Mouse (Mus musculus) erythroblast, adult 5-6 weeks (primary cell): Measurements from ENCODE around the gene Psmc3ip. TPM values are rescaled to one million over a fixed set of nuclear protein-coding genes. Genes with fewer than 3 reads are reported as not detected.
"Not testable (repeated sequence)": the region's sequence is repeated elsewhere in the genome, so short reads cannot be mapped to it uniquely, and the experiment has no call there.

Source experiments
- ATAC-seq: replicated peaks from 2 replicates; pipeline ENCODE4 v1.8.0; 2016; ENCODE audit warnings: moderate number of reproducible peaks, mild to moderate bottlenecking, moderate TSS enrichment, inconsistent platforms; ENCODE audit not compliant: poor library complexity, low FRiP score, severe bottlenecking
- total RNA-seq, 2 experiments: library from RNA; stranded (forward) in 1 of 2; stranded (reverse) in 1 of 2; fragments of 150-400 nt in 1 of 2; fragments of 200-764, 138-1000 nt in 1 of 2; gene quantifications; 2 replicates each; pipeline versions ENCODE4 v1.2.3 to v1.2.4; 2015 to 2017; ENCODE audit warnings: low replicate concordance in 2 of 2

The Psmc3ip gene
- total RNA-seq (2015; ENCODE audit: low replicate concordance), result 2.7 and 4.4 TPM in 2 replicates
- total RNA-seq (2017; ENCODE audit: low replicate concordance), result 4.1 and 13.7 TPM in 2 replicates

DNA sequence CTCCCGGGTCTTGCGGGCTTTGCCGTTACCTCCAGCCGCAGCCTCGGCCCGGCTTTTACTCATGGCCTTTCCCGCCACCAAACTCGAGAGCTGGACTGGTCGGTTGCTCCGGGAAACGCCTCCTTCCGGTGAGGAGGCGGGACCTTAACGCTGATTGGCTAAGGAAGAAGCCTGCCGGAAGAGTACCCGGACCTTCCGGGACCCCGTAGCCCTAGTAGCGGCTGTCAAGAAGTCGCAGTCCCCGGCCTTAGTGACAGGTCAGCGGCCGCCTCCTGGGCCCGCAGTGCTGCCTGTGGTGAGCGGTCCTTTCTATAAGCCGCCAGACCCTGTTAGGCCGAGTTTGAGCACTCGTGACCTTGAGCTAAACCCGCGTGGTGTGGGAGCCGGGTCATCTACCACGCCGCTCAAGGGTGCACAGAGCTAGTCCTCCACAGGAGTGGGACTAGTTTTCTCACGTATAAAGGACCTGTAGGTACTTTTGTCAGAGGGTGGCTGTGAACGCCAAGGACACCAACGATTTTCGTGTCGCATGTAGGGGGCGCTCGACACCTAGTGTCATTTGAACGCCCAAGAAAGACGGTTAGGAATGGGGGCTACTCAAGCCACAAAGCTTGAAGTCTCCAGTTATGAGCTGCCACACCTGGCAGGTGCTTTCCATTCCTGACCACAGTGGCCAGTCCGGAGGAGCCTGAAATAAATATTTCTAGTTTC is at the start of gene Psmc3ip:
Gene Psmc3ip, minus strand, starts transcription at position 123 of the 711 bp plus-strand sequence.
- ATAC-seq, result peak; percentile 95

DNA sequence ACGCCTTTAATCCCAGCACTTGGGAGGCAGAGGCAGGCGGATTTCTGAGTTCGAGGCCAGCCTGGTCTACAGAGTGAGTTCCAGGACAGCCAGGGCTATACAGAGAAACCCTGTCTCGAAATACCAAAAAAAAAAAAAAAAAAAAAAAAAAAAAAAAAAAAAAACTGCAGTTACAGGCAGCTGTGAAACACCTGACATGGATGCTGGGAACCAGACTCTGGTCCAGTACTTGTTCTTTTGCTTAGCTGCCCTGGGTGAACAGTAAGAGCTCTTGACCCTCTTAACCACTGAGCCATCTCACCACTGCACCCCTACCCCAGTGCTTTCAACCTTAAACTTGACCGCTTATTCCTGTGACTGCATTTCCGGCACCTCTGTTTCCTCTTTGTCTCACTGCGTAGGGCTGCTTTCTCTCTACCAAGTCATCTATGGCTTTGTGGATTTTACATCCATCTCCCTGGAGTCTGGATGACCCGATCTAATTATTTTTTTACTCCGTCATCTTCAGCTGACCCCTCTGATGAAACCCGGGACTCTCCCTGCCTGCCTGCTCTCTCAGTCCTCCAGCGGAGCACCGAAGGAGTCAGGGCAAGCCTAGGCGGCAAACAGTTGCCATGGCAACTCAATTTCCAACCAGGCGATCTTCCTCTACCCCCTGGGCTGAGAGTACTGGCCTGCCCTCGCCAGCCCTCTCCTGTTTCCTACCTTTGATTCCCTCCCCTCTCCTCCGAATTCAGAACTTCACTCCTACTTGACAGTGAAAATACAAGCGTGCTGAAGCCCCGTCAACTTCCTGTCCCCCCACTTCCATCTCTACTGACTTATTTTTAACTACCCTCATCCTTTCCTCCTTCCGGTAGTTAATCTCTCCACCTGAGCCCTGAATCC is 48.3 kb upstream of the Psmc3ip start:
- ATAC-seq, result no peak

DNA sequence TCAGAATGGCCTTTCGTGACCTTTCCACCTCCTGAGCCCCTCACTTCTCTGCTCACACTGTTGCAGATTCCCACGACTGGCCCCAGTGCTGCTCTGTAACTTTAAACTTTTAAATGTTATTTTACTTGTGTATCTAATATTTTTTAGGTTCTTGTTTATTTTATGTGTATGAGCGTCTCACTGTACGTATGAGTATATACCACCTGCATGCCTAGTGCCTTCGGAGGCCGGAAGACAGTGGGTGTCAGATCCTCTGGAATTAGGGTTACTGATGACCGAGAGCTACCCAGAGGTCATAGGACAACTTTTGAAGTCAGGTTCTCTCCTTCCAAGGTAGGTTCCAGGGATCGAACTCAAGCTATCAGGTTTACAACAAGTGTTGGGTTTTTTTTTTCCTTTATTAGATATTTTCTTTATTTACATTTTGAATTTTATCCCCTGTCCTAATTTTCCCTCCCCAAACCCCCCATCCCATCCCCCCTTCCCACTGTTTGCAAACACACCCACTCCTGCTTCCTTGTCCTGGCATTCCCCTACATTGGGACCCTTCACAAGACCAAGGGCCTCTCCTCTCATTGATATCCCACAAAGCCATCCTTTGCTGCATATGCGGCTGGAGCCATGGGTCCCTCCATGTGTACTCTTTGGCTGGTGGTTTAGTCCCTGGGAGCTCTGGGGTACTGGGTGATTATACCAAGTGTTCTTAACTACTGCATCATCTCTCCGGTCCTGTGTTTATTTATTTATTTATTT is 47.2 kb upstream of the Psmc3ip start:
- no peak for ATAC-seq

DNA sequence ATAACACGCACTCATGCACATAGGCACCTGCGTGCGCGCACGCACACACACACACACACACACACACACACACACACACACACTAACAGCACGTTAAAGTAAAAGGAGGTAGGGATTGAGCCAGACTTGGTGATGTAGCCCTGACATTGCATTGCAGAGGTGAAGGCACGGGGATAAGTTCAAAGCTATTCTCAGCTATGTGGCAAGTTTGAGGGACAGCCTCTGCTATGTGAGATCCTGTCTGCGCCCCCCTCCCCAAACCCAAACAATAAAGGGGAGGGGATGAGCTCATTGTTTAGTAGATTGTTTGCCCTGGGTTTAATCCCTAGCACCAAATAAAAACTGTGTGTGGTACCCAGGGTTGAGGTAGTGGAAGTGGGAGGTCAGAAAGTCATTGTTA is 45.9 kb upstream of the Psmc3ip start:
- no peak for ATAC-seq

DNA sequence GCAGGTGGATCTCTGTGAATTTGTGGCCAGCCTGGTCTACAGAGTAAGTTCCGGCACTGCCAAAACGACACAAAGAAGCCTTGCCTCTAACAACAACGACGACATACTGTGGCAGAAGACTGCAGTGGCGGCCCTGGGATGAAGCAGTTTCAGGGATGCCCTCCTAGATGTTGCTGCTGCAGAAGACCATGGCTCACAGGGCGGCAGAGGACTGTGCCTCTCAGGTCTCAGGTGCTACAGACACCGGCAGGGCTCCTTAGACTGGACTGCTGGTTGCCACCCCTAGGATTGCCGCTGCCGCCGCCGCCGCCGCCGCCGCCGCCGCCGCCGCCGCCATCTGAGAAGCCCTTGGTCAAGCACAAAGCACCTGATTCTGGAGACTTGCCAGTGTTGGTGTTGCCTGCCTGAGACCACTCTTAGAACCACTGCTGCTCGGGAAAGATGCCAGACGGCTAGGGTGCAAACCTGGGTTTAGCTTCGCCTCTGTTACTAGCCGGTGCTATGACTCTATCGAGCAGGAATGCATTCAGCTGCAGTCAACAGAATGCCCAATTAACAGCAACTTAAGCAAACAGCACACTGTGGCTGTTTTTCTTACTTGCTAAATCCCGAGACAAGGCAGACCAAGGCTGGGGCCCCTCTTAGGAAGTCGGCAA is 45.1 kb upstream of the Psmc3ip start:
- ATAC-seq, result no peak

DNA sequence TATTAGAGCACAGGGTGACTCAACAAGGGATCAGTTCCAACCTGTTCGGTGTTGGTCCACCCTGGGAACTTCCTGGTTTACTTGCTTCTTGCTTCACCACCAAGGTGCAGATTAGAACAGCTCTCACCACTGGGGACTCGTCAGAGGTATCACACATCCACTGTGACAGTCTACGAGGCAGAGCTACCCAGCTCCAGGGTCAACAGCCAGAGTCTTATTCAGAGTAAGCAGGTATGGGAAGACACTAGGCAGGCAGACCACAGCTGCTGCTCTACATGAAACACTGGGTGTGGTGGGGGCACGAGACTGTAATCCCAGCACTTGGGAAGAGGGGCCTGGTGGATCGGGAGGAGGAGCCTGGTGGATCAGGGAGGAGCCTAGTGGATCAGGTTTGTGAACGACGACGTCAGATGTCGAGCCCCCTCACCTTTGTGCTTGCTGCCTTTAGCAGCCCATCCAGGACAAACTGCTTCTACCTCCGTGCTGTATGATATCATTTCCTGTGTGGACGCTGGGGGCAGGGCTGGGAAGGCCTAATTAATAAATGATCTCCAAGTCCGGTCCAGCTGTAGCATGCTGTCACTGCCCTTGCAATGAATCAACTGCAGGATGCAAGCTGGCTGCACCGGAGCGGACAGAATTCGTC is 43.4 kb upstream of the Psmc3ip start:
- ATAC-seq, result no peak

DNA sequence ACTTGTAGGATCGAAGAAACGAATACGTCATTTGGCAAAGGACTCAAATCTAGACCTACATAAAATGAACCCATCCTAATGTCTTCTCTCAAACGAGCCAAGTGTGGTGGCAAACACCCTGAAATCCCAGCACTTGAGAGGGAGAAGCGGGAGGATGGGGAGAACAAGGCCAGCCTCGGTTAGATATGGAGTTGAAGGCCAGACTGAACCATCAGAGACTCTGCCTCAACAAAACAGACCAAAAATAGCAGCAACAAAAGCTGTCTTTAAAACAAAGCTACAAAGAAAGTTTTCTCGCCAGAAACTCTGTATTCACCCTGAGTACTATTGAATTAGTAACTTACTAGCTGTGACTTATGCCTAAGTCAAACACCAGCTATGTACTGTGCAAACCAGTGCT is 41.8 kb upstream of the Psmc3ip start:
- no peak for ATAC-seq

DNA sequence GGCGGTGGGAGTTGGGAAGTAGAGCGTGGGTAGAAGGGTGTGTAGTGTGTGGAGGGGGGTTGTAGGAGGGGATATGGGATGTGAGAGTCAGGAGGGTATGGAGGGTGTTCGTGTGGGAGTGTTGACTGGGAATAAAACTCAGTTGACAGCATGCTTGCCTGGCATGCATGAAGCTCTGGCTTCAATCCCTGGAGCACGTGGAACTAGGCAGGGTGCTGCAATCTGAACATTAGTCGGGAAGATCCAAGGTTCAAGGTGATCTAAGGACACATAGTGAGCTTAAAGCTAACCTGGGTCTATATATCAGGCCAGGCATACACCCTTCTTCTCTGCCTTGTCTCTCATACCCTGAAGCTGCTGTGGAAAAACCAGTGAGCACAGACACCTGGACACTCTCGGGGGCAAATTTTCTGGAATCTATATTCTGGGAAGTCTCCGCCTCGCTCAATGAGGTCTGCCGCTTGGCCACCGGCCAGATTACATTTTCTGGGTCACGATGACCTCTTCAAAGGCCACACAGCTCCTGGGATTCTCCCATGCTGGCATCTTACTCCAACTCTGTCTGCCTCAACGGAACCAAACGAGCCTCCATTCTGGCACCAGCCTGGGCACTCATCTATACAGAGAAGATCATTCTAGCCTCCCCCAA is 39.1 kb upstream of the Psmc3ip start:
- ATAC-seq, result no peak

DNA sequence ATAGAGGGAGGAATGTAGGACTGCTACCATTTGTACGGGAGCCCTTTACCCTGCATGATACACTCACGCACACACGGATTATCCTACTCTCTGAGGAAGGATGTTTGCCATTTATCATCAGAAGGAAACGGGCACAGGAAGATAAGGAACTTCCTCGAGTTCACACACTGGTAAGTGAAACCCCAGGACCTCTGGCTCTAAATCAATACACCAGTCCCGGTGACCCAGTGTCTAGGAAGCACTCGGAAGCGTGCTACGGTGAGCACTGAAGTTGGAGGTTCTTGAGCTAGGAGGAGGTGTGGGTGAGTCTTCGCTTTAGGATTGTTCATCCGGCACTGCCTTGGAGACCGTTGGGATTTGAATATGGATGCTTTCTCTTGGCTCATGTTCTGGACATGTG is 37.8 kb upstream of the Psmc3ip start:
- no peak for ATAC-seq

DNA sequence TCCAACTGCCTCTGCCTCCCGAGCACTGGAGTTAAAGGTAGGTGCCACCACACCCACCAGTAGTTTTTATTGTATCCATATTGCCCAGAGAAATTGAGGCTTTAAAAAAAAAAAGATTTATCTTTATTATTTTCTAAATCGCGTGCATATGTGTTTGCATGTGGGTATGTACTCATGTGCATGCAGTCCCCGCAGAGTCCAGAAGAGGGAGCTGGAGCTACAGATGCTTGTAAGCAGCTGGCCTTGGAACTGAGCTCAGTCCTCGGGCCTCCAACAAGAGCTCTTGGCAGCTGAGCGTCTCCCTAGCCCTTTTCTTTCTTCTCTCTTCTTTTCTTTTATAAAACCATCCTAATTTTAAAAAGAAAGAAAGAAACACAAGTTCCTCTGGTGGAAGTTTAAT is 36.5 kb upstream of the Psmc3ip start:
- ATAC-seq, result peak; percentile 68

DNA sequence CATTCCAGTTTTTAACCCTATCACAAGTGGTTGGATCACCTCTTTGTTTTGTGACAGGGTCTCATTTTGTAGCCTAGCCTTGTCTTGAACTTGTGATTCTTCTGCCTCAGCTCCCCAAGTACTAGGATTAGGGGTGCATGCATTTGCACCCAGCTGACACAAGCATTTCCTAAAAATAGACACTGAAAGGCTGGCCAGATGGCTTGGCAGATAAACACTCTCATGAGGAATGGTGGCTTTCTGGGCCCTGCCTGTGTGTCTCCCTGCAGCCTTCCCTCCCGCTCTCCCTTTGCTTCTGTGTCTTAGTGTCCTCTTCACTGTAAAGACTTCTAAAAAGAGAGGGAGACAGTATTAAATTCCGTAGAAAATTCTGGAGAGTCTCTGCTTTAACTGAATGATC is 36.0 kb upstream of the Psmc3ip start:
- no peak for ATAC-seq

DNA sequence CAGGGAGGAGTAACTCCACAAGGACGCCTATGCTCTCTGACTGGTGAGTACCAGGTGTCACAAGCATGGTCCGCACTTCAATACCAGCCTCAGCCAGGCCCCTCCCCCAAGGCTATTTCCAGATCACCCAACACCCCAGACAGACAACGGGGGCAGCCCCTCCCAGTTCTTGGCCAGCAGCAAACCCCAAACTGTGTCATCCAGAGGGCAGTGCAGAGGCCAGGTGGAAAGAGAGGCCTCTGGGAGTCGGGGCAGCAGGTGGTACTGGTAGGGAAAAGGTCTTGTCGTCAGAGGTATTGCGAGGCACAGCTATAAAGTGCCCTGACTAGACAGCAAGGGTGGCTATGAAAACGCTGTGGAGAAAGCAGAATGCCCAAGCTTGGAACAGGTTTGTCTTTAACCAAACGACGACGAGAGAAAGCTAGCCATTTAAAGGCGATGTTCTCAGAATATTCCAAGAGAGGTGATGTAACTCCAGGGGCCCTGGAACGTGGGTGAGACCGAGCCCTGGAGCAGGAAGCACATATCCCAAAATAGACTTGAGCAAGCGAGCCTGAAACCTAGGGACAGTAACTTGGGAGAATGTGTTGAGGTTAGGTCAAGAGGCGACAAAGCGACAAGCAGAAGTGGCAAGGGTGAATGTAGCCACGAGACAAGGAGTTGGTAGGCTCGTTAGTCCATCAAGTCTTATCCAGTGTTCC is 35.0 kb upstream of the Psmc3ip start:
- no peak for ATAC-seq

DNA sequence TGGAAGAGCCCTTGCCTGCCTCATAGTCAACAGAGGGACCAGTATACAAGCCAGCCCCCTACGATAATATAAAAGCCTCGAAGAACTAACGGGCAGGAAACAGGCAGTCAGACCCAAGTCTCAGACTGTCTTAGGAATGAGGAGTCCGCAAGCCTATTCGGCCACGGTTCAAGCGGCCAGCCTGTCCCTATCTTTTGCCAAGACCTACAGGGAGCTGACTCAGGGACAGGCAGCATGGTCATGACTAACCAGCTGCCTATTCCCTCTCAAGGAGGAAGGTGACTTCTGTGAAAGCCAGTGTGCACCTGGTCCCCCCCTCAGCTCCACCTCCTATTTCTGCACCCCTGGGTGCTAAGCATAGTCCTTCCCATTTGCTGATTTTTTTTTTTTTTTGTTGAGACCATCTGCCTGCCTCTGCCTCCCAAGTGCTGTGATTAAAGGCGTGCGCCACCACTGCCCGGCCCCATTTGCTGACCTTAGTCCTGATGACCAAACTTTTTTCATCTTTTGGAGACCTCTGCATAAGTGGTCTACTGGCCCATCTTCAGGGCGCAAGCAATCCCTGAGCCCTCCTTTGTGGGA is 33.9 kb upstream of the Psmc3ip start:
- ATAC-seq, result no peak

DNA sequence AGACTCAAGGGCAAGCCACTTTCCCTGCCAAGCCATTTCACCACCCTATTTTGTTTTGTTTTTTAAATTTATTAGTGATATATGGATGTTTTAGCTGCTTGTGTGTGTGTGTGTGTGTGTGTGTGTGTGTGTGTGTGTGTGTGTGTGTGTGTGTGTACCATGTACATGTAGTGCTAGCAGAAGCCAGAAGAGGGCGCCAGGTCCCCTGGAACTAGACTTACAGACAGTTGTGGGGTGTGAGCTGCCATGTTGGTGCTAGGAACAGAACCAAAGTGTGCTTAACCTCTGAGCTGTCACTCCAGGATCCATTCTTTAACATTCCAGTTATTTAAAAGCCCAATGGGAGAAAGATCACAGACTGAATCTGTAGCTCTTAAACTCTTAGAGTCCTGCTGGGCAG is 31.8 kb upstream of the Psmc3ip start:
- ATAC-seq, result no peak

DNA sequence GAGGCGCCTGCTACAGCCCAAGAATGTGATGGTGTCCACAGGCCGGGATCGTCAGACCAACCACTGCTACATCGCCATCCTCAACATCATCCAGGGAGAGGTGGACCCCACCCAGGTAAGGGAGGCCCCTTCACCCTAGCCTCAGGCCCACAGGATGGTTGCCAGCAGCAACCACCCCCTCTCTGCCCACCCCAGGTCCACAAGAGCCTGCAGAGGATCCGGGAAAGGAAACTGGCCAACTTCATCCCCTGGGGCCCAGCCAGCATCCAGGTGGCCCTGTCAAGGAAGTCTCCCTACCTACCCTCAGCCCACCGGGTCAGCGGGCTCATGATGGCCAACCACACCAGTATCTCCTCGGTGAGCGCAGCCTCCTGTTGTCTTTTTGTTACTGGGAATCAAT is 29.8 kb upstream of the Psmc3ip start:
- ATAC-seq, result not testable (repeated sequence)

DNA sequence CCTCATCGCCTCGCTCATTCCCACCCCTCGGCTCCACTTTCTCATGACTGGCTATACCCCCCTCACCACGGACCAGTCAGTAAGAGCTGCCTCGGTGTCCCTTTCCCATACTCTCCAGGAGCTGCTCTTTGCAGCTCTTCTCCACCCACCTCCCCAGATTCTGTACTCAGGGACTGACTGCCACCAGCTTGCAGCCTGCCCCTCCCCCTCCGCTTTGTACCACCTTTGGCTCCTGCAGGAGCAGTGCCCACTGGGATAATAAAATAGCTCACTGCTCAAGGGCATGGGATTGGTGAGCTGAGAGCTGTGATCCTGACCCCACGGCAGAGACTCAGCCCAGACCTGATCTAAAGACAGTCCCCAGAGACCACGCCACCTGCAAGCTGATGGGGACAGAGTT is 29.3 kb upstream of the Psmc3ip start:
- ATAC-seq, result not testable (repeated sequence)

DNA sequence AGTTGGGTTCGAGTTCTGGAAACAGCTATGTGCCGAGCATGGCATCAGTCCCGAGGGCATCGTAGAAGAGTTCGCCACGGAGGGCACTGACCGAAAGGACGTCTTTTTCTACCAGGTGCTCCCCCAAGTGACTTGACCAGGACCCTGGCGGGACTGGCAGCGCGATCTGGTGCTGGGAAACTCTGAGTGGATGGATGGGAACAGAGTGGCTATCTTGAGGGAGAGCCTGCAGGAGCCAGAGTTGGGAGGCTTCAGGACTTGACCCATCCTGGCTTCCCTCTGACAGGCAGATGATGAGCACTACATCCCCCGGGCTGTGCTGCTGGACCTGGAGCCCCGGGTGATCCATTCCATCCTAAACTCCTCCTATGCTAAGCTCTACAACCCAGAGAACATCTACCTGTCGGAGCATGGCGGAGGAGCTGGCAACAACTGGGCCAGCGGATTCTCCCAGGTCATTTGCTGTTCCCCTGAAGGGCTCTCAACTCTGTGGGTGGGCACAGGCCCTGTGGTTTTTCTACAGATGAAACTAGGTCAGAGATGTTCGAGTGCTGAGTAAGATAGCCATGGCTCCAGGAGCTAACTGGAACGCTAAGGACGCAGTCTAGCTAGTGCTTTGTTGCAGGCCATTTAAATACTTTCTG is 25.4 kb upstream of the Psmc3ip start:
- ATAC-seq, result peak; percentile 12
